Mouse (Mus musculus): ENCODE results near the gene Resp18. TPM values are rescaled to one million over a fixed set of nuclear protein-coding genes. Genes with fewer than 3 reads are reported as not detected.

Resp18 gene
- total RNA-seq, 2 experiments from 2014 or later = not detected

GRCm38 (mm10) chr1:75277195-75278188, 723 bp downstream of the Resp18 start:
- no peak for DNase-seq

GRCm38 (mm10) chr1:75264091-75264880, 13.9 kb downstream of the Resp18 start, which contains the start of gene Ptprn:
TSS of gene Ptprn (minus strand) at chr1:75264502.
- DNase-seq = no peak

GRCm38 (mm10) chr1:75262969-75263951, 15.0 kb downstream of the Resp18 start:
- no peak for DNase-seq

- DNase-seq = no peak
Measured at GRCm38 (mm10) chr1:75261278-75261677, 16.9 kb downstream of the Resp18 start.

GRCm38 (mm10) chr1:75255516-75256046, 22.6 kb downstream of the Resp18 start:
- no peak for DNase-seq

- DNase-seq = no peak
Measured at GRCm38 (mm10) chr1:75254625-75255013, 23.6 kb downstream of the Resp18 start.

GRCm38 (mm10) chr1:75253849-75254624, 24.2 kb downstream of the Resp18 start:
- DNase-seq = no peak

GRCm38 (mm10) chr1:75253029-75253428, 25.2 kb downstream of the Resp18 start:
- no peak for DNase-seq

GRCm38 (mm10) chr1:75252308-75252707, 25.9 kb downstream of the Resp18 start:
- no peak for DNase-seq

GRCm38 (mm10) chr1:75251112-75251970, 26.9 kb downstream of the Resp18 start:
- peak; percentile 76 for DNase-seq

- DNase-seq = no peak
Measured at GRCm38 (mm10) chr1:75250498-75250897, 27.7 kb downstream of the Resp18 start.

- DNase-seq = peak; percentile 53
Measured at GRCm38 (mm10) chr1:75248041-75248772, 30.0 kb downstream of the Resp18 start.

GRCm38 (mm10) chr1:75247071-75247930, 30.9 kb downstream of the Resp18 start:
- DNase-seq = no peak

- DNase-seq = no peak
Measured at GRCm38 (mm10) chr1:75244836-75245235, 33.4 kb downstream of the Resp18 start.

GRCm38 (mm10) chr1:75244175-75244826, 33.9 kb downstream of the Resp18 start:
- DNase-seq = no peak

- no peak for DNase-seq
Measured at GRCm38 (mm10) chr1:75243411-75243810, 34.8 kb downstream of the Resp18 start.

- no peak for DNase-seq
Measured at GRCm38 (mm10) chr1:75239591-75239990, 38.6 kb downstream of the Resp18 start.

Measured in gastrocnemius, postnatal 25 days (tissue).